Mouse (Mus musculus) cerebral cortex, adult 2 months (tissue): ENCODE measurements around the gene C2cd2l.

Experiments
- WGBS: fragments of 180-500 bp; shearing (Covaris S2); methylation state at CpG from one replicate; pipeline ENCODE4 v1.1.7; 2018; 5-methylcytosine and 5-hydroxymethylcytosine counted together

Gene C2cd2l

DNA sequence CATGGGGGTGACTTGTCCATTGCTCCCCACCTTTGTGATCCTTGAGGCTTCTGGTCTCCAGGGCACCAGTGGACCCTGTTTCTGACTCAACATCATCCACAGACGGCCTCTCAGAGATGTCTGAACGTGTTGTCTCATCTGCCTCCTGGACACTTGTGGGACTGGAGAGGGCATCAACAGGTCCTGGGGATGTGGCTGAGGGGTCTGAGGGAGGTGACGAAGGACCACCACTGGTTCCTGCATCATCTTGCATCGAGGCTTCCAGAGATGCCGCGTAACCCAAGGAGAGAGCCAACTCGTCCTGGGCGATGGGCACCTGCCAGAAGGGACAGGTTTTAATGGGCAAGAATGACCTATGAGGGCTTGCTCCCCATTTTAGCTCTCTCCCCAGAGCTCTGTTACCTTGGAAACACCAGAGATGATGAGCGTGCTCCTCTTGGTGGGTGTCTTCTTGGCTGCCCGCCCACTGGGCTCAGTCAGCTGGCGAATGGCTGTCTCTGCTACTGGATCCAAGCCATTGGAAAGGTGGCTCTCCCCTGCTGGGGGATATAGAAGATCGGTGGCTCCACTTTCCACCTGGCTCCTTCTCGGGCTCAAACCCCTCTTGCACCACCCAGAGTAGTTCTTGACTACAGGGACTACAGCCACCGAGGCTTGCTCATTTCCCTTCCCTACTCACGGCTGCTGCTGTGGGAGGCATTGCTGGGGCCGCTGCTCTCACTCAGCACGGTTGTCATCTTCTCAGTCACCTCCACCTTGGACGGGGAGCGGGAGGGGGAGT lies 6.4 kb downstream of the C2cd2l start:
- WGBS, result 51% methylated on average over 19 of the region's 19 CpGs

DNA sequence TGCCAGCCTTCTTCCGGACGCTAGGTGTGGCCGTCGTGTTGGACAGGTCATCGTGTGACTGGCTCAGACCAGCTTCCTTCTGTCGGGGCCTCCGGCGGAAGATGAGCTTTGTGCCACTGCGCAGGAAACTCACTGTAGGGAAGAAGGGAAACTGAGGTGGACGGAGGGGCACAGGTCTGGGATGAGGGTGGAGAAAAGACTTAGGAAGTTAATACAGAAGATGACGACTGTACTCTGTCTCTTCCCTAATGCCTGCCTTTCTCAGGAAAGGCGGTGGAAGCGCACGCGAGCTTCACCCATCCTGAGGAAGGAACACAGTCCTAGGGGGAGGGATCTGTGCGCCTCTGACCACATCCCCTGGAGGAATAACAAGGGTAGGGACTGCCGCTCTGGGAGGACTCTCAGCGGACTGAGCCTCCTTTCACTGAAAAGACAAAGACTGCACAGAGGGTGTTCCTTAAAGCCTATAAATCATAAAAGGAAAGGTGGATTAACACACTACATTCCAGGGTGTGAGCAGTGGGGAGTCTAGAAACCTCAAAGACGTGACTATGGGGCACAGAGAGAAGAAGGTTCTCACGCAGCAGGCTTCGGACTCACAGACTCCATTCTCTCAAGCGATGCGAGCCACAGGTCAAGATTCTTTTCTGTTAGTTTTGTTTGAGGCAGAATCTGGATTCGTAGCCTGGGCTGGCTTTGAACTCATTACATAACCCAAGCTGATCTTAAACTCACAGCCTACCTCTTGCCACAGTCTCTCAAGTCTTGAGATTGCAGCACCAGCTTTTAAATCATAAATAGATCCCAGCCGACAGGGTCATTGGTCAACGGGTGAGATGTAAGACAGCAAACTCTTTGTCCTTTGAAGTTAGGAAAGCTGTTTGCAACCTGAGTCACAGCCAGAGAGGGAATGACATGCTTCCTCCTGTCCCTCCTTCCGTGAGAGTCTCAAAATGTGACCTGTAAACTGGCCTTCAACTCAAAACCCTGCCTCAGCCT lies 8.7 kb downstream of the C2cd2l start:
- WGBS, result 47% methylated on average over 27 of the region's 27 CpGs

DNA sequence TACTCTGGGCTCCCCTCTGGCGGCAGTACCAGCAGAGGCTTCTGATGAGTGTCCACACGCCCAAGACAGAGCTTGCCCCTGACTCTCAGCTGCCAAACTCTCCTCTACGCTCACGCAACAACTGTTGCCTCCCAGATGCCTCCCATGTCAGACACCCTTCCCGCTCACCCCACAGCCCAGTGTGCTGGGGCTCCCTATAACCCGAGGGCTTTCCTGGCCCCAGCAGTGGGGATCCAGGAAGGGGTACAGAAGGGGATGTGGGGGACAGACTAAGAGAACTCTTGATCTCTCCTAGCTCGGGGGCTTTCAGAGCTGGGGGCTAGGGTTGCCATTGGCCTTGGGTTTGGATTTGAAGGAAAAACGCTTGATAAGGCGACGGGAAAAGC lies 9.3 kb downstream of the C2cd2l start:
- 56% methylated on average over 10 of the region's 10 CpGs for WGBS

DNA sequence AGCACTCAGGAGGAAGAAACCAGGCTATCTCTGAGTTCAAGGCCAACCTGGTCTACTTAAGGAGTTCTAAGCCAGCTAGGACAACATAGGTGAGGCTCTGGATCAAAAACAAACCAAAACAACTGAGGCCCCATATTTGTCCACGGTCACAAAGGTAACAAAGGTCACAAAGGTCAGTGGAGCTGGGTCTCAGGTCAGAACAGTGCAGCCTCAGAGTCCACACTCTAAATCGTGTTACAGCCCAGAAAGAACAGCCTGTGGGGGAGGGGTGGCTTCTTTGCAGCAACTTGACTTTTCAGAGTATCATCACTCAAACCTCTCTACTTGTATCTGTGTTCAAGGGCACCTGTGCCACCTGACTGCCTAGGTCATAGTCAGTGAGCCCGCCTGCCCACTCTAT lies 10.3 kb downstream of the C2cd2l start:
- WGBS, result 70% methylated on average over 3 of the region's 3 CpGs

DNA sequence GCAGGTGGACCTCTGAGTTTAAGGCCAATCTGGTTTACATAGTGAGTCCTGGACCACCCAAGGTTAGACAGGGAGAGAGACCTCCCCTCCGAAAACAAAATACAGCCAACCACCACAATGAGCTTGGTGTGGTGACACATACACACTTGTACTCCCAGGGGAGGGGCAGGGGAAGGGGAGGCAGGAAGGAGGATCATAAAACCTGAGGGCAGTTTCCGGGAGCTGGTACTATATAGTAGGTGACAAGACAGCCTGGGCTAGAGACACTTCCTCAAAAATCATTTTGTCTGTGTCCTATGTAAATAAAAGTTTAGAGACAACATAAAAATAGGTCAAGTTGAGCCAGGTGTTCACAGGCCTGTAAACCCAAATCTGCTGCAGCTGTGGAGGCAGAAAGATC lies 12.8 kb downstream of the C2cd2l start:
- WGBS, result 86% methylated on average over 2 of the region's 2 CpGs

DNA sequence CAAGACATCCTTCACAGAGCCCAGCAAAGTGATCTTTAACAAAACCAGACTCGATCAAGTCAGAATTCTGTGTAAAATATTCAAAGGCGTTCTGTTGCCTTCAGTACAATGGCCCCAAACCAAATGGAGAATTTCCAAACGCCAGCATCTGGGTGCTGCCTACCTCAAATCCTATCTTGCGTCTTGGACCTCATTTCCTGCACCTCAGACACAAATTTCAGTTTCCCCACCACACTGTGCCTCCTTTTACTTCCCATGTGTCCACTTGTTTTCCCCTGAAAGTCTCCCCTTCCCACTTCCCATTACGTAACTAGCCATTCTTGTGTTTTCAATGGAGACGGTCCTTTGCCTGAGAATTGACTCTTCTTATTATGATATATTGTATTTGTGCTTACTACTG lies 13.6 kb downstream of the C2cd2l start:
- 72% methylated on average over 6 of the region's 6 CpGs for WGBS

GRCm38 (mm10) chr9:44305466-44306079 lies 14.5 kb downstream of the C2cd2l start, which contains the start of gene Hinfp:
Gene Hinfp (minus strand): TSS chr9:44305671.
- WGBS, result under 1% methylated on average over 54 of the region's 54 CpGs

- 96% methylated on average over 3 of the region's 3 CpGs for WGBS
These were observed 20.1 kb downstream of the C2cd2l start for GRCm38 (mm10) chr9:44300001-44300400.

DNA sequence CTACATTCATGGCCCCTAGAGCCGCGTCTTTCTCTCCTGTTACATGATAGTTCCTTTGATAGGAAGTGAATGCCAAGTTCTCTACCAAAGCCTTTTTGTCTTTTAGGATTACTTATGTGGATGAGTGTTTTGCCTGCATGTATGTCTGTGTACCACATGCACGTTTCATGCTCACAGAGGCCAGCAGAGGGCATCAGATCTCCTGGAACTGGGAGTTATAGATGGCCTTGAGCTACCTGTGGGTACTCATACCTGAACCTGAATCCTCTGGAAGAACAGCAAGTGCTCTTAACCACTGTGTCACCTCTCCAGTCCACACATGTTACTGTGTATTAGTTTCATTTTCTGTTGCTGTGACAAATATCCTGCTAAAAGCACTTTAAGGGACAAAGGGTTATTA lies 27.6 kb downstream of the C2cd2l start:
- 61% methylated on average over 3 of the region's 3 CpGs for WGBS

GRCm38 (mm10) chr9:44288959-44289291 lies 31.2 kb downstream of the C2cd2l start:
- 13% methylated on average over 11 of the region's 11 CpGs for WGBS

DNA sequence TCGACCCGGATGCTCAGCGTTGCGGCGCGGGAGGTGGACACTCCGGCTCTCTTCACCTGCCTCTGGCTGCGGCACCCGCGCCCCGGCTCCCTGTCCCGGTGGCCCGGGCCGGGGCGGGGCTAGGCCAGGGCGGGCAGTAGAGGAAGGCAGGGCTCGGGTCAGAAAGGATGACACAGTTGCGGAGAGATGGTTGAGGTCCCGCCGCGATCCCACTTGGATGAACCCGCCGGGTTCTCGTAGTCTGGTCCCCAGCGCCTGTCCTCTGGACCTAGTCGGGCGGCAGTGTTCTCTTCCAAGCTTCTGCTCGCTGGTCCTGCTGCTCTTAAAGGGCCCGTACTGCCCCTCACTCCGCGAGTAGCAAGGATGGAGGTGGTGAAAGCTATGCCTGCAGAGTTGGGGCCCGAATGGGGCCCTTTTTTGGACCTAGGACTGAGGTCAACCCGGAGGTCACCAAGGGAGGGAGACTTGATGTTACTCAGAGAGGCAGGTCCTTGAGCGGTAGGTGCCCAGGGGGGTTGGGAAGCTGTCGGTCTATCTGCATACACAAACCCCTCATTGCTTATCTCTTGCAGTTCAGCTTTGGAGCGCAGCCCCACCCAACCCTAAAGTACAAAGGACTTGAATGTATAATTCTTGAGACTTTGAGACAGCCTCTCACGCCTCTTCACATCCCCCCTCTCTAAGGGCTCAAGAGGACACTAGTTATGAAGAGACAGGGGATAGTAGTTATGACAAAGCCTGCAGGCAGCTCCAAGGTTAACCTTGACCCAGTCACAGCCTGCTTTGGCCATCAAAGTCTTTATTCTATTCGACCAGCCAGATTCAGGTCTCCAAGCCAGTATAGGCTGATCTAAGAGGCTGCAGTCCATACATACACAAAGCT lies 31.8 kb downstream of the C2cd2l start, which contains the start of gene Abcg4:
Abcg4 (minus strand) TSS at position 540 of the 883 bp plus-strand sequence.
- 2% methylated on average over 38 of the region's 38 CpGs for WGBS

GRCm38 (mm10) chr9:44287401-44288075 lies 32.5 kb downstream of the C2cd2l start:
- WGBS, result under 1% methylated on average over 46 of the region's 47 CpGs

- WGBS, result 9% methylated on average over 11 of the region's 11 CpGs
These were observed 33.1 kb downstream of the C2cd2l start for GRCm38 (mm10) chr9:44287003-44287400.

DNA sequence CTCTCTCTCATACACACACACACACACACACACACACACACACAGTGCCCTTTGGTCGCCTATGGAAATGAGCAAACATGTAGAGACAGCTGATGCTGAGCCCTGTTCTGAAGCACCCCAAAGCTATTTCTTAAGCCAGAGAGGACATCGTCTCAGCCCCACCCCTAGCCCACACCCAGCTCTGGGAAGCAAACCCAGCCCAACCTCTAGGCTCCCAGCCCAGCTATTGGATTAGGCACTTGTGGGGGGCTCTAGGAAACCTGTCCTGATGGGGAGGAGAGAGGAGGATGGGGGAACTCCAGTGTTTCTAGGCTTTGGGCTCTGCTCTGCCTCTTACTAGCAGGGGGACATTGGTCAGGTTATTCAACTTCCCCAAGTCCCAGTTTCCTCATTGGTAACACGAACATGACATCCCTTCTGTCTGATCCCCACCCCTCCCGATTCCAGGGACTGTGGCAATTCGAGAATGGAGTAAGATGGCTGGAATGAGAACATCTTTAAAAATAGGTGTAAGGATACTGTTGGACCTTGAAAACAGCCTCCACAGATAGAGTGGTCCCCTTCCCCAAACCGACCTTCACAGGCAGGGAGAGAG lies 33.7 kb downstream of the C2cd2l start:
- 14% methylated on average over 6 of the region's 6 CpGs for WGBS

DNA sequence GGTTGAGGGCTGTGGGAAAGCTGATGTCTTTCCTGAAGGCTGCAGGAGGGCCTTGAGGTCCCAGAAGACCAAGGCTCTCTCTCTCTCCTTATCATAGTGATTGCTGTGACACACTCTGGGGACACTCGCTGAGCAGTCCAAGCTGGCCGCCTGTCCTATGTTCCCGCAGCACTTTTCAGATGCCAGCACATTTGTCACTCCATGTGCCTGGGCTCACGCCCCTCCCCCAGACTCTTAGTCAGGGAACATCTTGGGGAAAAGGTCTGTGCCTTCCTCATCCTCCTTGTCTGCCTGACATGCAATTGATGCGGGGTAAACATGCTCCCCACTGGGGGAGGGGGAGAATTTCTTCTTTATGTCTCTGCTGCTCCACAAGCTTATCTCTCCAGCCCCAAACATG lies 36.9 kb downstream of the C2cd2l start:
- WGBS, result 66% methylated on average over 5 of the region's 5 CpGs

DNA sequence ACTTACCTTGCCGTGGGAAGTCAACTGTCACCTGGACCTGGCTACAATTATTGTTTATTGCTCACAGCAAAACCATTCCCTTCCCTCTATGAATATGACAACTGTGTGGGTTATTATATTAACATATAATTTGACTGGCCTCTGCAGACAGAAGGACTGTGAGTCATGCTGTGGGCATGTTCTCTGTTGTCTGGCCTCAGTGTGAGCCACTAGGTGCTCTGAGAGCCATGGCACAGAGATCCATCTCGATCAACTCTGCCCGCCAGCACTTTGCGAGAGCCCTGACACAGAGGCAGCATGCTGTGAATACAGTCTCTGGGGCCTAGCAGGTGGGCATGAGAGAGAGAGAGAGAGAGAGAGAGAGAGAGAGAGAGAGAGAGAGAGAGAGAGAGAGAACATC lies 50.1 kb downstream of the C2cd2l start:
- WGBS, result 75% methylated on average over 4 of the region's 4 CpGs

GRCm38 (mm10) chr9:44269077-44269476 lies 51.0 kb downstream of the C2cd2l start:
- WGBS, result 86% methylated on average over 3 of the region's 3 CpGs

DNA sequence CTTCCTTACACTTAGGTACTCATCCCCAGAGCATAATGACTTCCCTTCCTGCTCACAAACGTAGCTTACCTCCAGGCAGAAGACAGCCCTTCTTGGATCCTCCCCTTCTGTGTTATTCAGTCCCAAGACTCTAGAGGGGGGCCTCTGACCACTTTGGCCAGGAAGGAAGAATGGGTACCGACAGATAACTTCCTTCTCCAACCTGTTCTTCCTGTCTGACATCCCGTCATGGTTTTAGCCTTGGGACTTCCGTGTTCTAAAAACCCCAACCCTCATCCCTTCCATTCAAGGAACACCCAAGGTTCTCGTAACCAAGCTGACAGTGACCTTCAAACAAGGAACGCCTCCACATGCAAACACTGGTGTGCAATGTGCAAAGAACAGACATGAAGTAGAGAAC lies 51.7 kb downstream of the C2cd2l start, which contains the start of gene Nlrx1:
Nlrx1 (minus strand) TSS at position 168 of the 400 bp plus-strand sequence.
- WGBS, result 68% methylated on average over 6 of the region's 6 CpGs

- WGBS, result 4% methylated on average over 28 of the region's 28 CpGs
These were observed 52.1 kb downstream of the C2cd2l start for GRCm38 (mm10) chr9:44268027-44268360.

DNA sequence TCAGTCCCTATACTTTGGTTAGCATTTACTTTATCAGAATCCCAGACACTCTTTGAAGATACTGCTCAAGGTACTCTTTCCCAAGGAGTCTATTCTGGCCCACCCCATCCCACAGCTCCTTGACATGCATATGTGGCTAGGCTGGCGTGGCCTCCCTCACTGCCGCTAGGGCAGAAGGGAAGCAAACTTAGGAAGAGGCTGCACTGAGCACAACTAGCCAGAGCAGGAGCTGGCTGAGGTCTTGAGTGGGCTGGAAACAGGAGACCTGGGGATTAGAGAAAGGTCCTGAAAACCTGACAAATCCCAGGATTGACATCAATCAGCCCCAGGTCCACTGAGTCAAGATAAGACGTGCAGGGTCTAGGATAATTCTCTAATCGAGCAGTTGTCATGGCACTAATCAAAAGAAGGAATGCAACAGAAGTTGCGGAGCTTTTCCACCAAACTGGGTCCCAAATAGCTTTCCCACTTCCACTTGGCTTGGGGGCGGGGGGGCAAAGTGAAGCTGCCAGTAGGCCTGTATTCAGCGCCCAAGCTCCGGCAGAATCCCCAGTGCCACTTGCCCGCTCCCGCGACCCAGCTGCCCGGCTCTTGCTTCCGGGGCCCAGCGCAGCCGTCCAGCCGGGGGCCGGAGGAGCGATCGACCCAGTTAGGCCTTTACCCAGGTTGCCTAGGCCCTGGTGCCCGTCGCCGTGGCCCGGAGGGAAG lies 52.6 kb downstream of the C2cd2l start:
- 10% methylated on average over 23 of the region's 23 CpGs for WGBS
